Mouse (Mus musculus): ENCODE measurements around the gene Cyp2a22.
"Not testable (repeated sequence)": the region's sequence is repeated elsewhere in the genome, so short reads cannot be mapped to it uniquely, and the experiment has no call there.

Gene Cyp2a22

GRCm38 (mm10) chr7:26939262-26939661 lies at the start of gene Cyp2a22:
Gene Cyp2a22 (minus strand): TSS chr7:26939384.
- in situ Hi-C loops (cut with MboI; ENCODE audit: low sequenced_read_pairs) = no loop called here

DNA sequence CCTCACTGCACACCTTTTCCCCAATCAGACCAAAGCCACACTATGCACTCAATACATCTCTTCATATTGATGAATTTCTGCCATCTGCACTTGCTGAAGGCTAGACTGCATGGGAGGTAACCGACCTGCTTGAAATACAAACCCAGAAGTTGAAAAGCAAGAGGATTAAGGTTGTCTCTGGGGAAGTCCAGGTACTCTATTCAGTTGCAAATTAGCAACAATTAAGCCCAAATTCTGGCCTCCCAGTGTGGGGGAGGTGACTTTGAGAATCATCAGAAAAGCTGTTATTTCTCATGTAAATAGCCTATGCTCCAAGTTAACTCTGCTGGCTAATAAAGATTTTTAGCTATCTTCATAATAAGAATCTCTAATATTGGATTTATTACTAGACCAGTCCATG lies 44.0 kb upstream of the Cyp2a22 start:
- in situ Hi-C loops (cut with MboI; ENCODE audit: low sequenced_read_pairs) = not testable (repeated sequence)

DNA sequence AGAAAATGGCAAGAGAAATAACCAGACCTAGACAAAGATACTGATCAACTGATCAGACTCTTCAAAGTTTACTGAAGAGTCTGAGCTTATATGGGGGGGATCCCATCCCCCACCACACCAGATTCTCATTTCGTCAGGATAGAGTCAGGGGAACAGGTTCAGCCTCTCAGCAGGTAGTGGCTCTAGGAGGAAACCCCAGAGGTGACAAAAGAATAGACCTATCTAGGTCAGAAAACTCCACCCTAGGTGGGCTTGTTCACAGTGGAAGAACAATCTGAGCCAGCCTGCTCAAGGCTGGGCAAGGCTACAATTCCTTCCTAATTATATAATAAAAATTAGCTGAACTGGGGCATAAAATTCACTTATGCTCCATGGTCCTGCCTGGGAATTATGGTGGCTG lies 43.4 kb upstream of the Cyp2a22 start:
- in situ Hi-C loops (cut with MboI; ENCODE audit: low sequenced_read_pairs) = no loop called here

DNA sequence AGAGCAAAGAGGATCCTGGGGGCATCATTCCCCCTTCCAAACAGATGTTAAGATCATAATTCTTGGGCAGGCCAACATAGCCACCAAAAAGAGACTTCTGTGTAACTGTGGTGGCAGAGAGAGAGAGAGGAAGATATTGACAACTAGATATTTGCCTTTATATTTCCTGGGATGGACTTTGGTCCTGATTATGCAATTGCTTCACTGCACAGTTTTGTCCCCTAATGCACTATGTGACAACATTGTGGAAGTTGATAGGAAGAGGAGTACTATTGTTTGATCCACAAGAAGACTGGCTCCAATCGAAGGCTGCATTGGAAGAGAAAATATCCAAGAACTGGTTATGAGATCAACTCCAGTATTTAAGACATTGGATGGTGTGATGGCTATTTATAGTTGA lies 42.8 kb upstream of the Cyp2a22 start:
- in situ Hi-C loops (cut with MboI; ENCODE audit: low sequenced_read_pairs) = not testable (repeated sequence)

DNA sequence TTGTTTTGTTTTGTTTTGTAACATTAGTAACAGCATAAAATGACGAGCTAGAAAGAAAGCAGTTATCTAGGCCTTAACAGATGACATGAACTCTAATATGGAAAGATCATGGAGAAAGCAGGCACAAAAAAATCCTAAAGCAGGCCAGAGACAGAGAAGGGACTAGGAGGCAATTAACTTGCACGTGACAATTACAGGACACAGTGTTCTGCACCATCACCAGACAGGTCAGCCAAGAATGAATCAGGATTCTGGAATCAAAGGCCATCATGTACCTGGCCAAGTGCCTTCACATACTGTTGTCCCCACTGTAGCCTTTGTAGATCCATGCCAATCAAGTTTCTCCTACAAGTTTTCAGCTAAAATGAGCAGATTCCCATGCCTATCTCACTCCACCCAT lies 42.3 kb upstream of the Cyp2a22 start:
- in situ Hi-C loops (cut with MboI; ENCODE audit: low sequenced_read_pairs) = not testable (repeated sequence)

GRCm38 (mm10) chr7:26962371-26962770 lies 23.2 kb upstream of the Cyp2a22 start:
- in situ Hi-C loops (cut with MboI; ENCODE audit: low sequenced_read_pairs) = not testable (repeated sequence)

GRCm38 (mm10) chr7:26953306-26953705 lies 14.1 kb upstream of the Cyp2a22 start:
- in situ Hi-C loops (cut with MboI; ENCODE audit: low sequenced_read_pairs) = not testable (repeated sequence)

- in situ Hi-C loops (cut with MboI; ENCODE audit: low sequenced_read_pairs) = not testable (repeated sequence)
Measured at GRCm38 (mm10) chr7:26952671-26953070, 13.5 kb upstream of the Cyp2a22 start.

GRCm38 (mm10) chr7:26941320-26941925 lies 2.2 kb upstream of the Cyp2a22 start:
- in situ Hi-C loops (cut with MboI; ENCODE audit: low sequenced_read_pairs) = not testable (repeated sequence)

DNA sequence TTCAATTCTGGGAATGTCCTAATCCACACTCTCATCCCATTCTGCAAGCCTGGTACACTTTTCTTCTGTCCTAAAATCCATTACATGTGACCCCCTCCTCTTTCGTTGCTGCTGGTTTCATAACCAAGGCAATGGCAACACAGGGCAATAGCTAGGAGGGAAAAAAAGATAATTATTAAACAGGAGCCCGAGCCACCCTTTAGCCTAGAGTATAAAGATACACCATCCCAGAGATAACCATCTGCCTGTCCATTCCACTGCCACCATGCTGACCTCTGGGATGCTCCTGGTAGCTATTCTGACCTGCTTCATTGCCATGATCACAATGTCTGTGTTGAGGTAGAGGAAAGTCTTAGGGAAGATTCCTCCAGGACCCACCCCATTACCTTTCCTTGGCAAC lies 22.1 kb downstream of the Cyp2a22 start:
- in situ Hi-C loops (cut with MboI; ENCODE audit: low sequenced_read_pairs) = not testable (repeated sequence)

All from CH12F3 (cell line).